Mouse (Mus musculus) ES-Bruce4 (cell line): Measurements from ENCODE around the gene Vcl. TPM values are rescaled to one million over a fixed set of nuclear protein-coding genes. Genes with fewer than 3 reads are reported as not detected.

Experiments used
- H3K27ac ChIP-seq: 2 replicates; pipeline ENCODE4 v1.5.1; 2012; ENCODE audit warnings: low read length, inconsistent platforms; ENCODE audit not compliant: insufficient read depth
- H3K27me3 ChIP-seq: 2 replicates; pipeline ENCODE4 v1.6.1; 2012; ENCODE audit warnings: mild to moderate bottlenecking, low read length, inconsistent platforms; ENCODE audit not compliant: control insufficient read depth, poor library complexity, insufficient read depth, severe bottlenecking
- H3K36me3 ChIP-seq: 2 replicates; pipeline ENCODE4 v1.6.1; 2012; ENCODE audit warnings: inconsistent platforms, mild to moderate bottlenecking, low read length, moderate library complexity; ENCODE audit not compliant: control insufficient read depth, poor library complexity, insufficient read depth, severe bottlenecking
- H3K4me1 ChIP-seq: one replicate; pipeline ENCODE4 v1.8.1; 2011; ENCODE audit warnings: low read length; ENCODE audit not compliant: control insufficient read depth, insufficient read depth
- H3K4me3 ChIP-seq: 2 replicates; pipeline ENCODE4 v1.5.1; 2011; ENCODE audit warnings: low read depth, mild to moderate bottlenecking, low read length
- H3K9ac ChIP-seq: 2 replicates; pipeline ENCODE4 v1.6.1; 2012; ENCODE audit warnings: low read depth, mild to moderate bottlenecking, inconsistent platforms; ENCODE audit not compliant: poor library complexity, severe bottlenecking
- H3K9me3 ChIP-seq: replicated peaks from 2 replicates; pipeline ENCODE4 v1.6.1; 2012; ENCODE audit warnings: mild to moderate bottlenecking, low read length, inconsistent platforms; ENCODE audit not compliant: control insufficient read depth, poor library complexity, insufficient read depth, severe bottlenecking
- CTCF ChIP-seq: IDR thresholded peaks from one replicate; pipeline ENCODE4 v1.8.1; 2011; ENCODE audit warnings: low read depth, low read length
- EP300 ChIP-seq: IDR thresholded peaks from 2 replicates; pipeline ENCODE4 v1.6.1; 2011; ENCODE audit warnings: low read depth, low read length; ENCODE audit not compliant: insufficient read depth
- POLR2A ChIP-seq: IDR thresholded peaks from one replicate; pipeline ENCODE4 v1.8.1; 2011; ENCODE audit warnings: low read length; ENCODE audit not compliant: insufficient read depth
- polyA plus RNA-seq: library from polyadenylated mRNA; stranded (reverse); fragments of >200 nt; gene quantifications from 2 replicates; pipeline ENCODE4 v1.2.4, GENCODE M21; 2011; ENCODE audit warnings: low read depth; ENCODE audit not compliant: missing spikeins, insufficient read depth, insufficient read length

Vcl gene
- polyA plus RNA-seq, 1 experiment = 123 TPM

GRCm38 (mm10) chr14:21076501-21077194 lies 147.4 kb downstream of the Vcl start:
- Histone ChIP-seq H3K4me1 (peaks cover under 1% of the 10 kb centered on the region), H3K9me3 (no peaks in the 10 kb centered on the region), H3K27me3 (no peaks in the 10 kb centered on the region), H3K9ac (peak overlapping the region; percentile 62), H3K4me3 (peak overlapping the region; percentile 82), H3K36me3 (no peaks in the 10 kb centered on the region), H3K27ac (no peak overlapping the region)
- TF ChIP-seq CTCF (no peak), POLR2A (no peak), EP300 (no peak)

GRCm38 (mm10) chr14:21077939-21078338 lies 148.7 kb downstream of the Vcl start:
- H3K27me3 ChIP-seq = no peaks in the 10 kb centered on the region
- no peaks in the 10 kb centered on the region for H3K9me3 ChIP-seq
- H3K4me1 ChIP-seq = peaks cover 2% of the 10 kb centered on the region
- no peaks in the 10 kb centered on the region for H3K36me3 ChIP-seq
- H3K27ac ChIP-seq = no peak overlapping the region
- TF ChIP-seq EP300 (no peak), CTCF (no peak), POLR2A (no peak)
- H3K4me3 ChIP-seq = no peak overlapping the region
- no peak overlapping the region for H3K9ac ChIP-seq

GRCm38 (mm10) chr14:21078511-21078910 lies 149.3 kb downstream of the Vcl start:
- no peak overlapping the region for H3K4me3 ChIP-seq
- no peak overlapping the region for H3K27ac ChIP-seq
- no peaks in the 10 kb centered on the region for H3K36me3 ChIP-seq
- no peak for TF ChIP-seq CTCF
- no peak for TF ChIP-seq EP300
- TF ChIP-seq POLR2A = no peak
- no peak overlapping the region for H3K9ac ChIP-seq
- H3K9me3 ChIP-seq = no peaks in the 10 kb centered on the region
- H3K4me1 ChIP-seq = peaks cover 2% of the 10 kb centered on the region
- no peaks in the 10 kb centered on the region for H3K27me3 ChIP-seq

DNA sequence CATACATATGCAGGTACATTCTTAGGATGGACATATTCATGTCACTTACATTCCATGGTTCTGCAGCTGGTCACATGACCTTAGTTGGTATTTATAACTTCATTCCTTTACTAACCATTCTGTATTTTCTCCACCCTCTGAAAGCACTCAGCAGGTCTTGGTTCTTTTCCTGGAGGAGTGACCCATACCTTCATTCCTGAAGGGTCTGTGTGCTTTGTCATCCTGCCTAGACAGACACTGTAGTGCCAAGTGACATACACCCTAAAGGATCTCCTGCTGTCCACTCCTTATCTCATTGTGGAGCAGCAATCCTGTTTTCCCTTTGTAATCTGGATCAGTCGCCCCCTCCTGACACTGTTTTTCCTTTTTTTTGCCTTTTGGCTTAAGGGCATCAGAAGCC lies 153.6 kb downstream of the Vcl start:
- Histone ChIP-seq H3K9ac (no peak overlapping the region), H3K4me3 (no peak overlapping the region), H3K36me3 (no peaks in the 10 kb centered on the region), H3K27me3 (no peaks in the 10 kb centered on the region), H3K9me3 (no peaks in the 10 kb centered on the region), H3K27ac (no peak overlapping the region), H3K4me1 (peaks cover 2% of the 10 kb centered on the region)
- TF ChIP-seq POLR2A = no peak
- TF ChIP-seq CTCF = no peak
- no peak for TF ChIP-seq EP300

Other genes with a start within 250 kb of the Vcl start
- gene Fut11, start 234.4 kb upstream of the Vcl start, polyA plus RNA-seq = 8.0 and 8.9 TPM in 2 replicates
- gene Chchd1, start 226.4 kb upstream of the Vcl start, polyA plus RNA-seq = 131 and 151 TPM in 2 replicates
- 37.0 and 37.1 TPM in 2 replicates for gene Zswim8, start 221.8 kb upstream of the Vcl start, polyA plus RNA-seq
- 11.0 and 11.1 TPM in 2 replicates for gene Ndst2, start 194.8 kb upstream of the Vcl start, polyA plus RNA-seq
- 30.1 and 33.9 TPM in 2 replicates for gene Camk2g, start 135.3 kb upstream of the Vcl start, polyA plus RNA-seq
- gene Plau, start 92.7 kb upstream of the Vcl start, polyA plus RNA-seq = 4.9 and 5.5 TPM in 2 replicates
- 103 and 107 TPM in 2 replicates for gene Ap3m1, start 123.1 kb downstream of the Vcl start, polyA plus RNA-seq
- gene Adk, start 123.2 kb downstream of the Vcl start, polyA plus RNA-seq = 110 and 117 TPM in 2 replicates